Mouse (Mus musculus) MEL (cell line): ENCODE data around the gene Mylpf. TPM values are rescaled to one million over a fixed set of nuclear protein-coding genes. Genes with fewer than 3 reads are reported as not detected.

ENCODE experiments used
- DNase-seq: peaks from one replicate; pipeline ENCODE4 v3.0.0; 2011; ENCODE audit warnings: low read depth, low spot score
- H3K27ac ChIP-seq: 2 replicates; pipeline ENCODE4 v1.5.1; 2012; ENCODE audit warnings: low read depth, mild to moderate bottlenecking, control low read depth, low read length, moderate library complexity; ENCODE audit not compliant: control insufficient read depth
- H3K27me3 ChIP-seq, 2 experiments: fragments of 150-350 bp in 1 of 2; sonication (generic) in 1 of 2; 2 replicates each; pipeline ENCODE4 v1.6.1; 2012; ENCODE audit warnings: low read length in 2 of 2, mild to moderate bottlenecking in 2 of 2, improper control_type of control experiment in 1 of 2, moderate library complexity in 1 of 2; ENCODE audit not compliant: insufficient read depth in 2 of 2, control insufficient read depth in 1 of 2
- H3K36me3 ChIP-seq, 2 experiments: 2 replicates each; pipeline ENCODE4 v1.6.1; 2012 to 2014; ENCODE audit warnings: low read length in 2 of 2, improper control_type of control experiment in 1 of 2, inconsistent platforms in 1 of 2, mild to moderate bottlenecking in 1 of 2; ENCODE audit not compliant: insufficient read depth in 2 of 2, control insufficient read depth in 1 of 2
- H3K4me1 ChIP-seq, 2 experiments: fragments of 150-350 bp in 1 of 2; sonication (generic) in 1 of 2; 2 replicates each; pipeline ENCODE4 v1.6.1; 2012; ENCODE audit warnings: low read length in 2 of 2, improper control_type of control experiment in 1 of 2, mild to moderate bottlenecking in 1 of 2; ENCODE audit not compliant: insufficient read depth in 2 of 2, control insufficient read depth in 1 of 2
- H3K4me3 ChIP-seq, 2 experiments: fragments of 150-350 bp in 1 of 2; sonication (generic) in 1 of 2; 2 replicates each; pipeline ENCODE4 v1.5.1; 2012; ENCODE audit warnings: low read depth in 2 of 2, low read length in 2 of 2, mild to moderate bottlenecking in 2 of 2, moderate library complexity in 2 of 2, control low read depth in 1 of 2, improper control_type of control experiment in 1 of 2; ENCODE audit not compliant: control insufficient read depth in 1 of 2, insufficient read depth in 1 of 2
- H3K79me2 ChIP-seq: 2 replicates; pipeline ENCODE4 v1.6.1; 2012; ENCODE audit warnings: mild to moderate bottlenecking, low read length, moderate library complexity; ENCODE audit not compliant: control insufficient read depth, poor library complexity, insufficient read depth
- H3K9ac ChIP-seq: 2 replicates; pipeline ENCODE4 v1.6.1; 2012; ENCODE audit warnings: low read depth, mild to moderate bottlenecking, control low read depth, low read length, moderate library complexity; ENCODE audit not compliant: control insufficient read depth, poor library complexity, severe bottlenecking
- H3K9me3 ChIP-seq: fragments of 150-350 bp; sonication (generic); replicated peaks from 2 replicates; pipeline ENCODE4 v1.6.1; 2012; ENCODE audit warnings: mild to moderate bottlenecking, low read length, improper control_type of control experiment, moderate library complexity; ENCODE audit not compliant: insufficient read depth
- CTCF ChIP-seq, 3 experiments: IDR thresholded peaks in 2 of 3; conservative IDR thresholded peaks in 1 of 3; 2 replicates each; pipeline ENCODE4 v1.5.1; 2011 to 2012; ENCODE audit warnings: low read length in 3 of 3, low read depth in 2 of 3, mild to moderate bottlenecking in 2 of 3, improper control_type of control experiment in 1 of 3, inconsistent platforms in 1 of 3, mixed read lengths in 1 of 3, moderate library complexity in 1 of 3; ENCODE audit not compliant: control insufficient read depth in 1 of 3, insufficient read depth in 1 of 3, poor library complexity in 1 of 3, severe bottlenecking in 1 of 3
- E2F4 ChIP-seq: IDR thresholded peaks from 2 replicates; pipeline ENCODE4 v1.6.1; 2011; ENCODE audit warnings: low read depth, low read length, improper control_type of control experiment, borderline replicate concordance
- EP300 ChIP-seq, 2 experiments: IDR thresholded peaks; 2 replicates each; pipeline ENCODE4 v1.6.1; 2011; ENCODE audit warnings: improper control_type of control experiment in 2 of 2, low read length in 2 of 2, low read depth in 1 of 2, mild to moderate bottlenecking in 1 of 2
- ETS1 ChIP-seq: IDR thresholded peaks from 2 replicates; pipeline ENCODE4 v1.6.1; 2012; ENCODE audit warnings: low read depth, mild to moderate bottlenecking, inconsistent platforms, low read length, improper control_type of control experiment, moderate library complexity
- HCFC1 ChIP-seq: IDR thresholded peaks from 2 replicates; pipeline ENCODE4 v1.6.1; 2012; ENCODE audit warnings: low read depth, mild to moderate bottlenecking, inconsistent platforms, low read length, improper control_type of control experiment, moderate library complexity
- JUND ChIP-seq: IDR thresholded peaks from 2 replicates; pipeline ENCODE4 v1.6.1; 2011; ENCODE audit warnings: low read depth, mild to moderate bottlenecking, improper control_type of control experiment, low read length
- MAX ChIP-seq: IDR thresholded peaks from 2 replicates; pipeline ENCODE4 v1.6.1; 2011; ENCODE audit warnings: low read length, improper control_type of control experiment
- MAZ ChIP-seq: IDR thresholded peaks from 2 replicates; pipeline ENCODE4 v1.6.1; 2012; ENCODE audit warnings: low read depth, mild to moderate bottlenecking, inconsistent platforms, low read length, improper control_type of control experiment
- MXI1 ChIP-seq: IDR thresholded peaks from 2 replicates; pipeline ENCODE4 v1.6.1; 2011; ENCODE audit warnings: mild to moderate bottlenecking, low read depth, low read length, improper control_type of control experiment
- MYC ChIP-seq: IDR thresholded peaks from 2 replicates; pipeline ENCODE4 v1.6.1; 2011; ENCODE audit warnings: low read depth, mild to moderate bottlenecking, low read length, improper control_type of control experiment, moderate library complexity
- POLR2AphosphoS5 ChIP-seq: IDR thresholded peaks from 2 replicates; pipeline ENCODE4 v1.6.1; 2012; ENCODE audit warnings: low read depth, borderline replicate concordance, mild to moderate bottlenecking, inconsistent platforms, low read length, moderate library complexity, mixed read lengths
- RAD21 ChIP-seq: IDR thresholded peaks from 2 replicates; pipeline ENCODE4 v1.6.1; 2011; ENCODE audit warnings: mild to moderate bottlenecking, low read depth, low read length, improper control_type of control experiment
- RCOR1 ChIP-seq: IDR thresholded peaks from 2 replicates; pipeline ENCODE4 v1.6.1; 2012; ENCODE audit warnings: low read depth, mild to moderate bottlenecking, inconsistent platforms, low read length, improper control_type of control experiment
- SIN3A ChIP-seq: IDR thresholded peaks from 2 replicates; pipeline ENCODE4 v1.6.1; 2012; ENCODE audit warnings: low read length, improper control_type of control experiment, inconsistent platforms
- SMC3 ChIP-seq: IDR thresholded peaks from 2 replicates; pipeline ENCODE4 v1.6.1; 2011; ENCODE audit warnings: low read depth, low read length, improper control_type of control experiment
- TCF12 ChIP-seq: IDR thresholded peaks from 2 replicates; pipeline ENCODE4 v1.6.1; 2014; ENCODE audit warnings: low read depth, mild to moderate bottlenecking, inconsistent platforms, low read length, improper control_type of control experiment, moderate library complexity
- UBTF ChIP-seq: IDR thresholded peaks from 2 replicates; pipeline ENCODE4 v1.6.1; 2012; ENCODE audit warnings: low read depth, mild to moderate bottlenecking, inconsistent platforms, low read length, improper control_type of control experiment, moderate library complexity, borderline replicate concordance; ENCODE audit not compliant: insufficient read depth
- USF2 ChIP-seq, 2 experiments: IDR thresholded peaks; 2 replicates each; pipeline ENCODE4 v1.6.1; 2011 to 2012; ENCODE audit warnings: improper control_type of control experiment in 2 of 2, low read length in 2 of 2, borderline replicate concordance in 1 of 2, inconsistent platforms in 1 of 2, low read depth in 1 of 2, mild to moderate bottlenecking in 1 of 2; ENCODE audit not compliant: insufficient read depth in 1 of 2
- ZC3H11A ChIP-seq: IDR thresholded peaks from 2 replicates; pipeline ENCODE4 v1.6.1; 2012; ENCODE audit warnings: low read depth, mild to moderate bottlenecking, inconsistent platforms, low read length, improper control_type of control experiment
- ZKSCAN1 ChIP-seq: IDR thresholded peaks from 2 replicates; pipeline ENCODE4 v1.6.1; 2012; ENCODE audit warnings: low read depth, mild to moderate bottlenecking, inconsistent platforms, low read length, improper control_type of control experiment, moderate library complexity
- polyA plus RNA-seq, 2 experiments: library from polyadenylated mRNA; stranded (reverse) in 1 of 2; unstranded in 1 of 2; fragments of >175 nt in 1 of 2; fragments of >200 nt in 1 of 2; gene quantifications; 2 replicates each; pipeline versions ENCODE4 v1.2.1 to v1.2.4; 2012; ENCODE audit warnings: low replicate concordance in 2 of 2, low read depth in 1 of 2; ENCODE audit not compliant: insufficient read length in 2 of 2, insufficient read depth in 1 of 2, missing spikeins in 1 of 2
- total RNA-seq: library from RNA; depleted of rRNA; stranded (reverse); fragments of 300-350 nt; gene quantifications from 2 replicates; pipeline ENCODE4 v1.2.3, GENCODE M21; 2012

The Mylpf gene
- total and polyA plus RNA-seq, 3 experiments: 9.1 to 11.2 TPM; not detected in 1

DNA sequence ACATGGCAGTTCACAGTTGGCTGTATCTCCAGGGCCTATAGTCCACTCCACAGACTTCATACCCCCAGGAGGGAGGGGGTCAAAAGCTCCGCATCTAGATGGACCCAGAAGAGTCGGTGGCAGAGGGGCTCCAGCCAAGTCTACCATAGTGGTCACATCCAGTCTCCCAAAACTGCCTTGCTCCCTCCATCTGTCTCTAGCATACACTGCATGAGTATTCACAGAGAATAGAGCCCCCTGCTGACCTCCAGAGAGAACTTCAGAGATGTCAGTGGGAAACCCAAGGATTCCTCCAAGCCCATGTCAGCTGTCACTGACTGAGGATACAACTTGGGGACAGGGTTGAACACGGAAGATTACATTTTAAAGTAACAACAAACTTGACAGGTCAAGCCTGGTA is 23.1 kb upstream of the Mylpf start:
- Histone ChIP-seq H3K9ac (peak overlapping the region; percentile 59), H3K79me2 (no peaks in the 10 kb centered on the region; the same call in 1 of the 2 replicates), H3K27ac (peak overlapping the region; percentile 92), H3K4me1 (peaks cover 35 to 40% of the 10 kb centered on the region in 2 experiments), H3K27me3 (no peaks in the 10 kb centered on the region), H3K36me3 (peaks cover 0 to 46% of the 10 kb centered on the region in 2 experiments; a peak in 2 of 4 replicates), H3K9me3 (no peaks in the 10 kb centered on the region), H3K4me3 (no peak overlapping the region)
- peak; percentile 78 for DNase-seq
- TF ChIP-seq UBTF: no peak
- peak; percentile 74 for TF ChIP-seq RAD21
- 0 out of 2 replicates have a peak, but pooled peaks have one; percentile 20 for TF ChIP-seq ETS1
- no peak for TF ChIP-seq ZKSCAN1
- TF ChIP-seq TCF12: peak; percentile 8; the same call in 1 of the 2 replicates
- TF ChIP-seq MXI1: peak; percentile 46; the same call in 1 of the 2 replicates
- peak; percentile 35 to 88 (median 66) for TF ChIP-seq CTCF (IDR thresholded peaks at IDR 0.05 in 2 of 3, conservative IDR thresholded peaks at IDR 0.05 in 1 of 3; ENCODE audit: control insufficient read depth in 1 of 3, insufficient read depth in 1 of 3, low read depth in 2 of 3, low read length in 3 of 3, poor library complexity in 1 of 3, severe bottlenecking in 1 of 3)
- no peak for TF ChIP-seq E2F4
- peak; percentile 55; the same call in 1 of the 2 replicates for TF ChIP-seq SIN3A
- TF ChIP-seq MAX: 0 out of 2 replicates have a peak, but pooled peaks have one; percentile 29
- 0 out of 4 replicates have a peak, but pooled peaks of 1 of the 2 experiments have one; percentile 23 for TF ChIP-seq EP300 (IDR thresholded peaks at IDR 0.05; ENCODE audit: low read depth in 1 of 2, low read length in 2 of 2)
- 0 out of 2 replicates have a peak, but pooled peaks have one; percentile 40 for TF ChIP-seq MYC
- peak; percentile 74 for TF ChIP-seq ZC3H11A
- peak; percentile 61; the same call in 1 of the 2 replicates for TF ChIP-seq MAZ
- TF ChIP-seq POLR2AphosphoS5: no peak
- TF ChIP-seq RCOR1: 0 out of 2 replicates have a peak, but pooled peaks have one; percentile 30
- 0 out of 2 replicates have a peak, but pooled peaks have one; percentile 17 for TF ChIP-seq JUND
- peak; percentile 77 for TF ChIP-seq SMC3
- TF ChIP-seq HCFC1: 0 out of 2 replicates have a peak, but pooled peaks have one; percentile 34
- TF ChIP-seq USF2 (IDR thresholded peaks at IDR 0.05; ENCODE audit: borderline replicate concordance in 1 of 2, insufficient read depth in 1 of 2, low read depth in 1 of 2, low read length in 2 of 2): no peak
